22 mouse cellular contexts compared by ENCODE assay signal in genomic region chr9:123620311-123621098, GRCm38 (mm10). TPM values are rescaled to one million over a fixed set of nuclear protein-coding genes. Genes with fewer than 3 reads are reported as not detected.
DNase-seq lines count a peak whose midpoint lies in the region; ATAC-seq and TF ChIP-seq lines count a peak whose summit lies in the region.
"Had no signal": no experiment of that assay in that cellular context is flagged by ENCODE, and none has a peak within 500 bp of the region (broad histone marks: within the 10 kb centered on the region; RNA-seq: fewer than 3 reads in every experiment).

No protein-coding gene starts in this region.

- TF ChIP-seq CTCF in intestine, postnatal 0 days (IDR thresholded peaks at IDR 0.05; ENCODE audit: low read depth) = no peak
- no peak for TF ChIP-seq CTCF in small intestine, adult 2 months (IDR thresholded peaks at IDR 0.05; ENCODE audit: extremely low read depth, insufficient read length, insufficient replicate concordance, low read depth, low read length)

- H3K4me2 ChIP-seq in intestine, embryonic 15.5 days (replicated peaks) = no peak overlapping the region
- peak overlapping the region; percentile 33 for H3K4me2 ChIP-seq in intestine, postnatal 0 days (replicated peaks; ENCODE audit: low read depth)
- H3K4me2 ChIP-seq in forebrain, embryonic 16.5 days (ENCODE audit: low read length) = no peak overlapping the region
- H3K4me2 ChIP-seq: embryonic facial prominence, embryonic 13.5 days; embryonic facial prominence, embryonic 15.5 days; forebrain, embryonic 12.5 days had no signal

- no peak overlapping the region for H3K9ac ChIP-seq in intestine, embryonic 15.5 days
- no peak overlapping the region for H3K9ac ChIP-seq in intestine, postnatal 0 days (ENCODE audit: low read depth, low read length)
- no peak overlapping the region for H3K9ac ChIP-seq in forebrain, embryonic 16.5 days (replicated peaks; ENCODE audit: low read depth, low read length)
- H3K9ac ChIP-seq: embryonic facial prominence, embryonic 13.5 days; embryonic facial prominence, embryonic 15.5 days; forebrain, embryonic 12.5 days; forebrain, postnatal 0 days had no signal

- H3K27ac ChIP-seq in intestine, embryonic 15.5 days = no peak overlapping the region
- H3K27ac ChIP-seq in intestine, postnatal 0 days (ENCODE audit: low read depth, low read length) = no peak overlapping the region
- H3K27ac ChIP-seq in small intestine, adult 2 months (ENCODE audit: insufficient read depth, low read depth, low read length) = no peak overlapping the region
- H3K27ac ChIP-seq in forebrain, embryonic 16.5 days (ENCODE audit: low read length) = no peak overlapping the region
- H3K27ac ChIP-seq: embryonic facial prominence, embryonic 13.5 days; embryonic facial prominence, embryonic 15.5 days; forebrain, embryonic 10.5 days; forebrain, embryonic 12.5 days had no signal

- H3K4me3 ChIP-seq in intestine, embryonic 15.5 days (replicated peaks) = no peak overlapping the region
- no peak overlapping the region for H3K4me3 ChIP-seq in intestine, postnatal 0 days (ENCODE audit: low read depth, low read length)
- peak overlapping the region; percentile 24; the same call in 1 of the 2 replicates for H3K4me3 ChIP-seq in small intestine, adult 2 months (ENCODE audit: low read depth, low read length)
- H3K4me3 ChIP-seq in forebrain, embryonic 16.5 days (replicated peaks; ENCODE audit: low read length) = no peak overlapping the region
- H3K4me3 ChIP-seq: embryonic facial prominence, embryonic 13.5 days; embryonic facial prominence, embryonic 15.5 days; erythroblast, embryonic 14.5 days; forebrain, embryonic 10.5 days; forebrain, embryonic 12.5 days had no signal

- 0 out of 2 replicates have a peak, but pooled peaks cover 3% of the 10 kb centered on the region for H3K4me1 ChIP-seq in intestine, embryonic 15.5 days (replicated peaks)
- peaks cover 6% of the 10 kb centered on the region; the same call in 1 of the 2 replicates for H3K4me1 ChIP-seq in intestine, postnatal 0 days (replicated peaks; ENCODE audit: control insufficient read depth, insufficient read depth, low read length)
- peaks cover 12% of the 10 kb centered on the region; the same call in 1 of the 2 replicates for H3K4me1 ChIP-seq in small intestine, adult 2 months (ENCODE audit: control insufficient read depth, insufficient read depth, insufficient read length, low read length)
- H3K4me1 ChIP-seq in forebrain, embryonic 16.5 days (replicated peaks; ENCODE audit: control insufficient read depth, insufficient read depth, low read length) = no peaks in the 10 kb centered on the region
- H3K4me1 ChIP-seq: embryonic facial prominence, embryonic 13.5 days; embryonic facial prominence, embryonic 15.5 days; forebrain, embryonic 10.5 days; forebrain, embryonic 12.5 days had no signal

- no peaks in the 10 kb centered on the region for H3K9me3 ChIP-seq in intestine, embryonic 15.5 days
- no peaks in the 10 kb centered on the region for H3K9me3 ChIP-seq in intestine, postnatal 0 days (ENCODE audit: control insufficient read depth)
- no peaks in the 10 kb centered on the region for H3K9me3 ChIP-seq in forebrain, embryonic 16.5 days (ENCODE audit: control insufficient read depth, low read length)
- H3K9me3 ChIP-seq: embryonic facial prominence, embryonic 13.5 days; embryonic facial prominence, embryonic 15.5 days; forebrain, embryonic 10.5 days; forebrain, embryonic 12.5 days had no signal

- TF ChIP-seq POLR2A in small intestine, adult 2 months (IDR thresholded peaks at IDR 0.05; ENCODE audit: low read depth, low read length) = no peak

- no peak for DNase-seq in embryo, embryonic 11 days
- DNase-seq in adipocyte (ENCODE audit: low spot score) = no peak
- DNase-seq: adrenal gland, adult 2 months; adrenal gland, postnatal 10 days; adrenal gland, postnatal 25 days; cerebellum, adult 11 months; cerebellum, adult 18-20 months; cerebellum, adult 8-10 months; cerebellum, adult 9-11 months; cerebellum, postnatal 14 days; forebrain, postnatal 0 days had no signal

- WGBS in intestine, embryonic 15.5 days = 53% methylated on average over 5 of the region's 5 CpGs
- WGBS in intestine, postnatal 0 days = 43% methylated on average over 5 of the region's 5 CpGs
- 40% methylated on average over 5 of the region's 5 CpGs for WGBS in small intestine, adult 2 months
- WGBS in forebrain, embryonic 16.5 days = 92% methylated on average over 5 of the region's 5 CpGs

- H3K36me3 ChIP-seq in intestine, embryonic 15.5 days = no peaks in the 10 kb centered on the region
- H3K36me3 ChIP-seq in intestine, postnatal 0 days (ENCODE audit: control insufficient read depth, insufficient read depth) = no peaks in the 10 kb centered on the region
- no peaks in the 10 kb centered on the region for H3K36me3 ChIP-seq in small intestine, adult 2 months (ENCODE audit: control insufficient read depth, insufficient read depth, low read length)
- no peaks in the 10 kb centered on the region for H3K36me3 ChIP-seq in forebrain, embryonic 16.5 days (ENCODE audit: control insufficient read depth, insufficient read depth)
- H3K36me3 ChIP-seq: embryonic facial prominence, embryonic 13.5 days; embryonic facial prominence, embryonic 15.5 days; forebrain, embryonic 10.5 days; forebrain, embryonic 12.5 days had no signal

- ATAC-seq in intestine, embryonic 15.5 days = peak; percentile 90
- ATAC-seq in intestine, postnatal 0 days = peak; percentile 85
- no peak for ATAC-seq in forebrain, embryonic 16.5 days
- ATAC-seq: forebrain, embryonic 14.5 days; forebrain, postnatal 0 days had no signal

- H3K27me3 ChIP-seq in intestine, embryonic 15.5 days (replicated peaks) = no peaks in the 10 kb centered on the region
- H3K27me3 ChIP-seq in intestine, postnatal 0 days (replicated peaks; ENCODE audit: control insufficient read depth, insufficient read depth, low read length) = no peaks in the 10 kb centered on the region
- H3K27me3 ChIP-seq in small intestine, adult 2 months (ENCODE audit: control insufficient read depth, insufficient read depth, low read length) = no peaks in the 10 kb centered on the region; the same call in 1 of the 2 replicates
- no peaks in the 10 kb centered on the region for H3K27me3 ChIP-seq in forebrain, embryonic 16.5 days (replicated peaks; ENCODE audit: control insufficient read depth, insufficient read depth, low read length)
- H3K27me3 ChIP-seq: embryonic facial prominence, embryonic 13.5 days; embryonic facial prominence, embryonic 15.5 days; forebrain, embryonic 12.5 days had no signal

RNA-seq across cellular contexts. Expression of gene Slc6a20b, which starts 11.9 kb away (rescaled TPM):
- polyA plus RNA-seq in intestine, embryonic 15.5 days (2015; fragmentation: Nextera tagmentation; extraction: Ambion mirVana) = 0.45 and 0.59 TPM in 2 replicates
- polyA plus RNA-seq in intestine, postnatal 0 days (2015; fragmentation: Nextera tagmentation; extraction: Ambion mirVana) = 0.17 and 0.34 TPM in 2 replicates
- polyA plus RNA-seq in small intestine, adult 2 months (2012; rRNA removed) = 0.44 and 0.72 TPM in 2 replicates
- 0.19 and 0.41 TPM in 2 replicates for polyA plus RNA-seq in forebrain, embryonic 16.5 days (2015; fragmentation: Nextera tagmentation; extraction: Ambion mirVana)
- polyA plus RNA-seq: adrenal gland, adult 2 months had no signal

RNA-seq across cellular contexts. Expression of gene Ccr9, which starts 57.7 kb away (rescaled TPM):
- polyA plus RNA-seq in intestine, embryonic 15.5 days (2015; fragmentation: Nextera tagmentation; extraction: Ambion mirVana) = 0.54 and 0.75 TPM in 2 replicates
- 0.50 and 0.61 TPM in 2 replicates for polyA plus RNA-seq in intestine, postnatal 0 days (2015; fragmentation: Nextera tagmentation; extraction: Ambion mirVana)
- 3.7 and 7.1 TPM in 2 replicates for polyA plus RNA-seq in small intestine, adult 2 months (2012; rRNA removed)
- 0.15 and 0.50 TPM in 2 replicates for polyA plus RNA-seq in forebrain, embryonic 16.5 days (2015; fragmentation: Nextera tagmentation; extraction: Ambion mirVana)
- polyA plus RNA-seq: erythroblast, embryonic 14.5 days had no signal

RNA-seq across cellular contexts. Expression of gene Slc6a20a, which starts 58.2 kb away (rescaled TPM):
- polyA plus RNA-seq in intestine, embryonic 15.5 days (2015; fragmentation: Nextera tagmentation; extraction: Ambion mirVana) = 16.8 and 19.8 TPM in 2 replicates
- 20.3 and 23.3 TPM in 2 replicates for polyA plus RNA-seq in intestine, postnatal 0 days (2015; fragmentation: Nextera tagmentation; extraction: Ambion mirVana)
- polyA plus RNA-seq in small intestine, adult 2 months (2012; rRNA removed) = 120 and 187 TPM in 2 replicates
- 4.2 and 6.4 TPM in 2 replicates for polyA plus RNA-seq in forebrain, embryonic 16.5 days (2015; fragmentation: Nextera tagmentation; extraction: Ambion mirVana)
- polyA plus RNA-seq: C2C12 had no signal
